17 mouse cellular contexts compared by ENCODE assay signal in the genomic region with DNA sequence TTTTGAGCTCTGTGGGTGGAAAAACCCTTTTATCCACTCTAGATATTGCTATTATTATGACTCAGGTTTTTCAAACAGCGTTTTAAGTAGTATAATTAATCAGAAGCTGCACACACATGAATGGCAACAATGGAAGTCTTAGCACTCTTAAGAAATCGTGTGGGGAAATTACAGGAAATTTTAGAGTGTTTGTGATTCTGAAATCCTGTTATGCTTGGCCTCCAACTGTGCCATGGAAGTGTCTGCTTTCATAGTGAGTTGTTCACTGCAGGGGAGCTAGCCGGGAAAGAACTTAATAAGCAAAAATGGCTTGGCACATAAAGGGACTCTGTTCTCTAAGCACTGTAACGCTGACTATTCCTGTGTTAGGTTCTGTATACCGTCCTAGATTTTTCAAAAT.
DNase-seq lines count a peak whose midpoint lies in the region; ATAC-seq and TF ChIP-seq lines count a peak whose summit lies in the region.
"Had no signal": no experiment of that assay in that cellular context is flagged by ENCODE, and none has a peak within 500 bp of the region (broad histone marks: within the 10 kb centered on the region; RNA-seq: fewer than 3 reads in every experiment).

No protein-coding gene starts in this region.

- H3K27ac ChIP-seq in heart, postnatal 0 days (ENCODE audit: low read depth): no peak overlapping the region
- no peak overlapping the region for H3K27ac ChIP-seq in midbrain, embryonic 15.5 days
- H3K27ac ChIP-seq: embryonic facial prominence, embryonic 15.5 days; gastrocnemius, adult 2 months; kidney, embryonic 15.5 days; layer of hippocampus, adult 2 months had no signal

- ATAC-seq in heart, postnatal 0 days (ENCODE audit: insufficient read depth, low read depth): no peak
- ATAC-seq in midbrain, embryonic 15.5 days (replicated peaks): peak; percentile 71

- H3K4me2 ChIP-seq in heart, postnatal 0 days (ENCODE audit: low read depth, low read length): no peak overlapping the region
- no peak overlapping the region for H3K4me2 ChIP-seq in midbrain, embryonic 15.5 days
- H3K4me2 ChIP-seq: embryonic facial prominence, embryonic 15.5 days; heart, embryonic 12.5 days; kidney, embryonic 15.5 days had no signal

- H3K4me3 ChIP-seq in heart, postnatal 0 days (ENCODE audit: low read depth, low read length): no peak overlapping the region
- no peak overlapping the region for H3K4me3 ChIP-seq in midbrain, embryonic 15.5 days
- H3K4me3 ChIP-seq: embryonic facial prominence, embryonic 15.5 days; gastrocnemius, adult 2 months; heart, embryonic 12.5 days; kidney, embryonic 15.5 days; layer of hippocampus, adult 2 months had no signal

- 54% methylated on average over 5 of the region's 5 CpGs for WGBS in heart, postnatal 0 days
- WGBS in midbrain, embryonic 15.5 days: 30% methylated on average over 5 of the region's 5 CpGs

- no peak for TF ChIP-seq EP300 in heart, postnatal 0 days (IDR thresholded peaks at IDR 0.05; ENCODE audit: low read depth)

- no peaks in the 10 kb centered on the region for H3K36me3 ChIP-seq in heart, postnatal 0 days (replicated peaks; ENCODE audit: control insufficient read depth, insufficient read depth, low read length)
- H3K36me3 ChIP-seq in midbrain, embryonic 15.5 days (replicated peaks): no peaks in the 10 kb centered on the region
- H3K36me3 ChIP-seq: embryonic facial prominence, embryonic 15.5 days; G1E; heart, embryonic 12.5 days; kidney, embryonic 15.5 days had no signal

- no peaks in the 10 kb centered on the region for H3K9me3 ChIP-seq in heart, postnatal 0 days (replicated peaks; ENCODE audit: control insufficient read depth, low read length)
- no peaks in the 10 kb centered on the region for H3K9me3 ChIP-seq in midbrain, embryonic 15.5 days
- H3K9me3 ChIP-seq: embryonic facial prominence, embryonic 15.5 days; G1E; heart, embryonic 12.5 days; kidney, embryonic 15.5 days had no signal

- TF ChIP-seq CTCF in heart, postnatal 0 days (IDR thresholded peaks at IDR 0.05; ENCODE audit: low read depth): no peak

- no peaks in the 10 kb centered on the region for H3K27me3 ChIP-seq in heart, postnatal 0 days (ENCODE audit: control insufficient read depth, insufficient read depth, low read length)
- H3K27me3 ChIP-seq in midbrain, embryonic 15.5 days (replicated peaks): no peaks in the 10 kb centered on the region
- H3K27me3 ChIP-seq: embryonic facial prominence, embryonic 15.5 days; heart, embryonic 12.5 days; kidney, embryonic 15.5 days had no signal

- DNase-seq in heart, postnatal 0 days (ENCODE audit: low spot score): peak; percentile 5
- DNase-seq in heart, adult 8-10 months (ENCODE audit: low spot score): no peak
- peak; percentile 24 for DNase-seq in brain, embryonic 18.5 days (ENCODE audit: low read depth, low spot score)
- peak; percentile 18 for DNase-seq in forelimb bud, embryonic 11.5 days (ENCODE audit: low read depth, low spot score)
- no peak for DNase-seq in liver
- DNase-seq in thymus, postnatal 25 days: no peak
- DNase-seq in urinary bladder, postnatal 36 days (ENCODE audit: low spot score in 2 of 2): no peak
- DNase-seq: adrenal gland, postnatal 36 days; gastrocnemius, adult 2 months; lung, adult 2 months; thymus, postnatal 4 days had no signal

- no peaks in the 10 kb centered on the region for H3K4me1 ChIP-seq in heart, postnatal 0 days (ENCODE audit: control insufficient read depth, insufficient read depth)
- H3K4me1 ChIP-seq in midbrain, embryonic 15.5 days: no peaks in the 10 kb centered on the region
- H3K4me1 ChIP-seq: embryonic facial prominence, embryonic 15.5 days; heart, embryonic 12.5 days; kidney, embryonic 15.5 days had no signal

- H3K9ac ChIP-seq in heart, postnatal 0 days (replicated peaks; ENCODE audit: low read depth, low read length): no peak overlapping the region
- no peak overlapping the region for H3K9ac ChIP-seq in midbrain, embryonic 15.5 days
- H3K9ac ChIP-seq: embryonic facial prominence, embryonic 15.5 days; heart, embryonic 12.5 days; kidney, embryonic 15.5 days had no signal

Comparison
In these comparisons a context has a peak if more than half of its experiments do, and no peak if none do; other contexts are left out.
1. DNase-seq: peak in heart, postnatal 0 days (single experiment), brain, embryonic 18.5 days (single experiment) and forelimb bud, embryonic 11.5 days (single experiment); none in heart, adult 8-10 months (single experiment), liver (single experiment), thymus, postnatal 25 days (single experiment) and urinary bladder, postnatal 36 days (0 of 2).